Mouse (Mus musculus) bone marrow, adult 2 months (tissue): Measurements from ENCODE around the gene Ascc2.

Experiments
- CTCF ChIP-seq: fragments of 200-500 bp; IDR thresholded peaks from 2 replicates; pipeline ENCODE4 v1.5.1; 2011; ENCODE audit warnings: low read length, control low read depth; ENCODE audit not compliant: control insufficient read depth, insufficient read depth
- POLR2A ChIP-seq: fragments of 200-500 bp; IDR thresholded peaks from 2 replicates; pipeline ENCODE4 v1.6.1; 2011; ENCODE audit warnings: low read depth, mild to moderate bottlenecking, control low read depth, low read length, borderline replicate concordance; ENCODE audit not compliant: control insufficient read depth

DNA sequence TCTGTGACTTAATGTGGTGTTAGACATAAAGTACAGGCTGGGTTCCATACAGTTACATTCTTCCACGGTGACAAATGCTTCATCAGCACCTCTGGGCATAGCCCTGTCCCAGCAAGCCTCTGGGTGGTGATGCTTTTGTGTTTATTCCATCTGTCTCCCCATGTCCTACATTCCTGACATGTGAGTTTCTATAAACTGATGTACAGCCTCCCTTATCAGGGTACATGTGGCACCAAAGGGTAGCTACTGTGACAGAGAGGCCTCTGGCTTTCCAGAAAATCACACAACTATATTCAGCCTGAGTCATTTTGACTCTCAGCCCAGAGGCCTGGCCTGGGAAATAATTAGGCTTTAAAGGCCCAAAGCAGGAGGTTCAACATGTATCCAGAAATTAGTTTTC is 31.0 kb upstream of the Ascc2 start:
- TF ChIP-seq CTCF = no peak
- no peak for TF ChIP-seq POLR2A
